Mouse (Mus musculus) embryo, embryonic 10.5 days (tissue): ENCODE measurements around the gene Mbtd1.
"Not testable (repeated sequence)": the region's sequence is repeated elsewhere in the genome, so short reads cannot be mapped to it uniquely, and the experiment has no call there.

Source experiments
- DNase-seq: peaks from one replicate; pipeline ENCODE4 v3.0.0-alpha.2; 2015; ENCODE audit warnings: low spot score

Mbtd1 gene

GRCm38 (mm10) chr11:93885572-93886410 is at the start of gene Mbtd1, which contains the start of gene Utp18:
Gene Mbtd1 (plus strand): TSS chr11:93885852.
Gene Utp18 (minus strand): TSS chr11:93885766.
- peak; percentile 97 for DNase-seq

- DNase-seq, result peak; percentile 8
Measured at GRCm38 (mm10) chr11:93847342-93847741, 38.3 kb upstream of the Mbtd1 start.

GRCm38 (mm10) chr11:93852546-93852945 is 33.1 kb upstream of the Mbtd1 start:
- DNase-seq, result no peak

GRCm38 (mm10) chr11:93856284-93856955 is 29.2 kb upstream of the Mbtd1 start:
- DNase-seq, result peak; percentile 89

- no peak for DNase-seq
Measured at GRCm38 (mm10) chr11:93860540-93861172, 25.0 kb upstream of the Mbtd1 start.

GRCm38 (mm10) chr11:93861193-93861592 is 24.5 kb upstream of the Mbtd1 start:
- DNase-seq, result no peak

- DNase-seq, result no peak
Measured at GRCm38 (mm10) chr11:93862045-93862623, 23.5 kb upstream of the Mbtd1 start.

GRCm38 (mm10) chr11:93862638-93863037 is 23.0 kb upstream of the Mbtd1 start:
- no peak for DNase-seq

GRCm38 (mm10) chr11:93884068-93884467 is 1.6 kb upstream of the Mbtd1 start:
- no peak for DNase-seq

GRCm38 (mm10) chr11:93884901-93885571 is 616 bp upstream of the Mbtd1 start:
- DNase-seq, result peak; percentile 59

GRCm38 (mm10) chr11:93886411-93887079 is 893 bp downstream of the Mbtd1 start:
- DNase-seq, result peak; percentile 67

- no peak for DNase-seq
Measured at GRCm38 (mm10) chr11:93887080-93887447, 1.4 kb downstream of the Mbtd1 start.

- no peak for DNase-seq
Measured at GRCm38 (mm10) chr11:93897732-93898131, 12.1 kb downstream of the Mbtd1 start.

- DNase-seq, result no peak
Measured at GRCm38 (mm10) chr11:93906834-93907233, 21.2 kb downstream of the Mbtd1 start.

GRCm38 (mm10) chr11:93907839-93908238 is 22.2 kb downstream of the Mbtd1 start:
- no peak for DNase-seq

- DNase-seq, result no peak
Measured at GRCm38 (mm10) chr11:93908829-93909228, 23.2 kb downstream of the Mbtd1 start.

GRCm38 (mm10) chr11:93911603-93912002 is 26.0 kb downstream of the Mbtd1 start:
- no peak for DNase-seq

- DNase-seq, result not testable (repeated sequence)
Measured at GRCm38 (mm10) chr11:93915019-93915418, 29.4 kb downstream of the Mbtd1 start.

GRCm38 (mm10) chr11:93929106-93929505 is 43.5 kb downstream of the Mbtd1 start:
- no peak for DNase-seq

- no peak for DNase-seq
Measured at GRCm38 (mm10) chr11:93940906-93941305, 55.3 kb downstream of the Mbtd1 start.

- DNase-seq, result no peak
Measured at GRCm38 (mm10) chr11:93944986-93945385, 59.3 kb downstream of the Mbtd1 start.
